ENCODE assay signal across 9 mouse cellular contexts in genomic region chr8:89042118-89042460, GRCm38 (mm10). TPM values are rescaled to one million over a fixed set of nuclear protein-coding genes. Genes with fewer than 3 reads are reported as not detected.
DNase-seq lines count a peak whose midpoint lies in the region; ATAC-seq and TF ChIP-seq lines count a peak whose summit lies in the region.
"Had no signal": no experiment of that assay in that cellular context is flagged by ENCODE, and none has a peak within 500 bp of the region (broad histone marks: within the 10 kb centered on the region; RNA-seq: fewer than 3 reads in every experiment).

No protein-coding gene starts in this region.

- H3K4me3 ChIP-seq in erythroblast, embryonic 14.5 days (replicated peaks) = peak overlapping the region; percentile 54
- peak overlapping the region; percentile 94 for H3K4me3 ChIP-seq in ES-Bruce4 (ENCODE audit: low read depth, low read length)
- peak overlapping the region; percentile 67 for H3K4me3 ChIP-seq in forebrain, embryonic 16.5 days (replicated peaks; ENCODE audit: low read length)
- peak overlapping the region; percentile 81 for H3K4me3 ChIP-seq in limb, embryonic 11.5 days (ENCODE audit: low read depth, low read length)
- peak overlapping the region; percentile 63 for H3K4me3 ChIP-seq in small intestine, adult 2 months (ENCODE audit: low read depth, low read length)

- TF ChIP-seq CTCF in ES-Bruce4 (IDR thresholded peaks at IDR 0.05; ENCODE audit: low read depth, low read length) = no peak
- no peak for TF ChIP-seq CTCF in small intestine, adult 2 months (IDR thresholded peaks at IDR 0.05; ENCODE audit: extremely low read depth, insufficient read length, insufficient replicate concordance, low read depth, low read length)

- TF ChIP-seq POLR2A in ES-Bruce4 (IDR thresholded peaks at IDR 0.05; ENCODE audit: insufficient read depth, low read length) = no peak
- TF ChIP-seq POLR2A in small intestine, adult 2 months (IDR thresholded peaks at IDR 0.05; ENCODE audit: low read depth, low read length) = no peak

- peak overlapping the region; percentile 100 for H3K9ac ChIP-seq in ES-Bruce4 (ENCODE audit: low read depth, poor library complexity, severe bottlenecking)
- peak overlapping the region; percentile 83 for H3K9ac ChIP-seq in forebrain, embryonic 16.5 days (replicated peaks; ENCODE audit: low read depth, low read length)
- peak overlapping the region; percentile 99 for H3K9ac ChIP-seq in limb, embryonic 11.5 days (ENCODE audit: low read length)

- DNase-seq in limb, embryonic 11.5 days (ENCODE audit: low spot score) = peak; percentile 72
- DNase-seq in layer of hippocampus, adult 11-12 months (ENCODE audit: low spot score) = no peak
- DNase-seq in frontal cortex, postnatal 36 days (ENCODE audit: low spot score in 2 of 2) = no peak

- peak overlapping the region; percentile 91 for H3K4me2 ChIP-seq in forebrain, embryonic 16.5 days (ENCODE audit: low read length)
- H3K4me2 ChIP-seq in limb, embryonic 11.5 days (ENCODE audit: low read depth, severe bottlenecking) = peak overlapping the region; percentile 72

- no peak for TF ChIP-seq EP300 in ES-Bruce4 (IDR thresholded peaks at IDR 0.05; ENCODE audit: insufficient read depth, low read depth, low read length)

- H3K27me3 ChIP-seq in erythroblast, embryonic 14.5 days (ENCODE audit: control insufficient read depth) = peaks cover 90% of the 10 kb centered on the region
- H3K27me3 ChIP-seq in ES-Bruce4 (ENCODE audit: control insufficient read depth, insufficient read depth, low read length, poor library complexity, severe bottlenecking) = no peaks in the 10 kb centered on the region
- H3K27me3 ChIP-seq in forebrain, embryonic 16.5 days (replicated peaks; ENCODE audit: control insufficient read depth, insufficient read depth, low read length) = no peaks in the 10 kb centered on the region
- H3K27me3 ChIP-seq in limb, embryonic 11.5 days (ENCODE audit: control insufficient read depth, insufficient read depth, low read length) = peaks cover 5% of the 10 kb centered on the region; the same call in 1 of the 2 replicates
- peaks cover 74% of the 10 kb centered on the region for H3K27me3 ChIP-seq in small intestine, adult 2 months (ENCODE audit: control insufficient read depth, insufficient read depth, low read length)

- peak overlapping the region; percentile 76 for H3K27ac ChIP-seq in ES-Bruce4 (ENCODE audit: insufficient read depth, low read length)
- peak overlapping the region; percentile 93 for H3K27ac ChIP-seq in forebrain, embryonic 16.5 days (ENCODE audit: low read length)
- H3K27ac ChIP-seq in limb, embryonic 11.5 days (replicated peaks; ENCODE audit: low read depth, low read length) = peak overlapping the region; percentile 99
- H3K27ac ChIP-seq in small intestine, adult 2 months (ENCODE audit: insufficient read depth, low read depth, low read length) = no peak overlapping the region

- no peaks in the 10 kb centered on the region for H3K36me3 ChIP-seq in erythroblast, embryonic 14.5 days (ENCODE audit: control insufficient read depth)
- peaks cover 31% of the 10 kb centered on the region for H3K36me3 ChIP-seq in ES-Bruce4 (ENCODE audit: control insufficient read depth, insufficient read depth, low read length, poor library complexity, severe bottlenecking)
- no peaks in the 10 kb centered on the region for H3K36me3 ChIP-seq in forebrain, embryonic 16.5 days (ENCODE audit: control insufficient read depth, insufficient read depth)
- H3K36me3 ChIP-seq in limb, embryonic 11.5 days (ENCODE audit: control insufficient read depth, insufficient read depth, low read length) = no peaks in the 10 kb centered on the region
- no peaks in the 10 kb centered on the region for H3K36me3 ChIP-seq in small intestine, adult 2 months (ENCODE audit: control insufficient read depth, insufficient read depth, low read length)

- H3K9me3 ChIP-seq in erythroblast, embryonic 14.5 days (ENCODE audit: control insufficient read depth, low read length) = no peaks in the 10 kb centered on the region; the same call in 1 of the 2 replicates
- H3K9me3 ChIP-seq in ES-Bruce4 (replicated peaks; ENCODE audit: control insufficient read depth, insufficient read depth, low read length, poor library complexity, severe bottlenecking) = no peaks in the 10 kb centered on the region
- H3K9me3 ChIP-seq in forebrain, embryonic 16.5 days (ENCODE audit: control insufficient read depth, low read length) = no peaks in the 10 kb centered on the region
- no peaks in the 10 kb centered on the region for H3K9me3 ChIP-seq in limb, embryonic 11.5 days (ENCODE audit: control insufficient read depth, low read length)

- no peaks in the 10 kb centered on the region for H3K4me1 ChIP-seq in erythroblast, embryonic 14.5 days (ENCODE audit: control insufficient read depth)
- peaks cover 3% of the 10 kb centered on the region for H3K4me1 ChIP-seq in ES-Bruce4 (ENCODE audit: control insufficient read depth, insufficient read depth, low read length)
- H3K4me1 ChIP-seq in forebrain, embryonic 16.5 days (replicated peaks; ENCODE audit: control insufficient read depth, insufficient read depth, low read length) = peaks cover 68% of the 10 kb centered on the region
- H3K4me1 ChIP-seq in limb, embryonic 11.5 days (ENCODE audit: control insufficient read depth, insufficient read depth, low read length) = peaks cover 9% of the 10 kb centered on the region
- H3K4me1 ChIP-seq in small intestine, adult 2 months (ENCODE audit: control insufficient read depth, insufficient read depth, insufficient read length, low read length) = no peaks in the 10 kb centered on the region; the same call in 1 of the 2 replicates

- ATAC-seq in erythroblast, adult 5-6 weeks (replicated peaks; ENCODE audit: low FRiP score, poor library complexity, severe bottlenecking) = no peak
- no peak for ATAC-seq in forebrain, embryonic 16.5 days
- no peak for ATAC-seq in limb, embryonic 11.5 days (ENCODE audit: insufficient number of reproducible peaks, low FRiP score, low TSS enrichment, low read depth)

- WGBS in forebrain, embryonic 16.5 days = under 1% methylated on average over 35 of the region's 35 CpGs
- WGBS in limb, embryonic 11.5 days = under 1% methylated on average over 35 of the region's 35 CpGs
- under 1% methylated on average over 35 of the region's 35 CpGs for WGBS in small intestine, adult 2 months

RNA-seq across cellular contexts. Expression of gene Sall1, which starts 1.9 kb away (rescaled TPM):
- polyA plus RNA-seq in erythroblast, embryonic 14.5 days (2012) = not detected in 2 replicates
- total RNA-seq in erythroblast, adult 5-6 weeks (2015; ENCODE audit: low replicate concordance) = 0.21 TPM in 1 of 2 replicates, not detected in the other
- not detected in 2 replicates for total RNA-seq in erythroblast, adult 5-6 weeks (2017; ENCODE audit: low replicate concordance)
- polyA plus RNA-seq in ES-Bruce4 (2011; ENCODE audit: insufficient read depth, insufficient read length, low read depth, missing spikeins) = 58.9 and 60.4 TPM in 2 replicates
- polyA plus RNA-seq in forebrain, embryonic 16.5 days (2015; fragmentation: Nextera tagmentation; extraction: Ambion mirVana) = 12.5 and 14.6 TPM in 2 replicates
- polyA plus RNA-seq in limb, embryonic 11.5 days (2014; fragmentation: Nextera tagmentation; extraction: Ambion mirVana) = 30.0 and 30.4 TPM in 2 replicates
- 0.56 and 1.2 TPM in 2 replicates for polyA plus RNA-seq in small intestine, adult 2 months (2012; rRNA removed)
- total RNA-seq: common myeloid progenitor, adult 5-6 weeks had no signal
